Mouse (Mus musculus): ENCODE results near the gene Trpv2. TPM values are rescaled to one million over a fixed set of nuclear protein-coding genes. Genes with fewer than 3 reads are reported as not detected.

Gene Trpv2
- total and polyA plus RNA-seq, 3 experiments, result 39.2 to 58.7 (median 46.2) TPM

GRCm38 (mm10) chr11:62643681-62644363 is 69.5 kb downstream of the Trpv2 start:
- no peak for DNase-seq (ENCODE audit: extremely low read depth)
- no peak overlapping the region for H3K27ac ChIP-seq (ENCODE audit: insufficient read depth, low read depth)
- H3K9me3 ChIP-seq (replicated peaks; ENCODE audit: low read length), result no peaks in the 10 kb centered on the region
- no peak overlapping the region for H3K9ac ChIP-seq (ENCODE audit: insufficient read depth, low read depth)
- dilution Hi-C loops (cut with MboI; ENCODE audit: extremely low pct_ligation_motif_present, extremely low pct_unique_long_range_greater_than_20kb, low sequenced_read_pairs) (no loop called here), in situ Hi-C loops (cut with MboI; ENCODE audit: low pct_ligation_motif_present, low pct_unique_long_range_greater_than_20kb, low sequenced_read_pairs) (no loop called here)
- TF ChIP-seq POLR2AphosphoS2 (IDR thresholded peaks at IDR 0.05; ENCODE audit: low read depth, low read length) (no peak), CTCF (conservative IDR thresholded peaks at IDR 0.05 in 1 of 2, IDR thresholded peaks at IDR 0.05 in 1 of 2; ENCODE audit: low read depth in 2 of 2, low read length in 2 of 2) (no peak), MYC (IDR thresholded peaks at IDR 0.05; ENCODE audit: low read depth, low read length) (no peak), POLR2A (IDR thresholded peaks at IDR 0.05; ENCODE audit: low read depth, low read length) (no peak), MEF2A (IDR thresholded peaks at IDR 0.05; ENCODE audit: borderline replicate concordance, low read depth, low read length) (no peak), ETS1 (conservative IDR thresholded peaks at IDR 0.05; ENCODE audit: low read depth, low read length) (no peak), TCF12 (IDR thresholded peaks at IDR 0.05; ENCODE audit: low read depth, low read length) (no peak)
- peaks cover 34 to 64% of the 10 kb centered on the region in 2 experiments for H3K4me1 ChIP-seq (ENCODE audit: control insufficient read depth in 1 of 2, insufficient read depth in 2 of 2)
- H3K36me3 ChIP-seq (replicated peaks in 1 of 2; ENCODE audit: control insufficient read depth in 1 of 2, insufficient read depth in 1 of 2, low read length in 1 of 2), result peaks cover 0 to 3% of the 10 kb centered on the region in 2 experiments
- H3K4me3 ChIP-seq (replicated peaks in 1 of 3; ENCODE audit: low read depth in 2 of 3, low read length in 2 of 3, poor library complexity in 1 of 3), result no peak overlapping the region
- H3K4me2 ChIP-seq (ENCODE audit: insufficient read depth, low read depth, poor library complexity, severe bottlenecking), result no peak overlapping the region
- no peaks in the 10 kb centered on the region for H3K79me2 ChIP-seq (replicated peaks; ENCODE audit: control insufficient read depth, extremely low read depth, insufficient read depth, poor library complexity, severe bottlenecking)
- no peaks in the 10 kb centered on the region for H3K27me3 ChIP-seq (replicated peaks)

- Histone ChIP-seq H3K27me3 (replicated peaks) (no peaks in the 10 kb centered on the region), H3K27ac (ENCODE audit: insufficient read depth, low read depth) (no peak overlapping the region), H3K9me3 (replicated peaks; ENCODE audit: low read length) (no peaks in the 10 kb centered on the region), H3K9ac (ENCODE audit: insufficient read depth, low read depth) (no peak overlapping the region), H3K36me3 (replicated peaks in 1 of 2; ENCODE audit: control insufficient read depth in 1 of 2, insufficient read depth in 1 of 2, low read length in 1 of 2) (peaks cover 0 to 3% of the 10 kb centered on the region in 2 experiments), H3K79me2 (replicated peaks; ENCODE audit: control insufficient read depth, extremely low read depth, insufficient read depth, poor library complexity, severe bottlenecking) (0 out of 2 replicates have a peak, but pooled peaks cover 3% of the 10 kb centered on the region), H3K4me2 (ENCODE audit: insufficient read depth, low read depth, poor library complexity, severe bottlenecking) (no peak overlapping the region), H3K4me3 (replicated peaks in 1 of 3; ENCODE audit: low read depth in 2 of 3, low read length in 2 of 3, poor library complexity in 1 of 3) (no peak overlapping the region), H3K4me1 (ENCODE audit: control insufficient read depth in 1 of 2, insufficient read depth in 2 of 2) (peaks cover 34 to 64% of the 10 kb centered on the region in 2 experiments)
- no peak for DNase-seq (ENCODE audit: extremely low read depth)
- TF ChIP-seq MAX (IDR thresholded peaks at IDR 0.05; ENCODE audit: low read length) (no peak), RAD21 (IDR thresholded peaks at IDR 0.05; ENCODE audit: low read depth, low read length) (no peak), MAZ (IDR thresholded peaks at IDR 0.05; ENCODE audit: low read depth, low read length) (no peak), KAT2A (IDR thresholded peaks at IDR 0.05; ENCODE audit: insufficient replicate concordance, low read length) (no peak), TCF12 (IDR thresholded peaks at IDR 0.05; ENCODE audit: low read depth, low read length) (no peak), ZNF384 (IDR thresholded peaks at IDR 0.05; ENCODE audit: low read depth, low read length) (no peak), MXI1 (IDR thresholded peaks at IDR 0.05; ENCODE audit: low read depth, low read length) (no peak), ETS1 (conservative IDR thresholded peaks at IDR 0.05; ENCODE audit: low read depth, low read length) (no peak), HCFC1 (IDR thresholded peaks at IDR 0.05; ENCODE audit: low read depth, low read length) (no peak), JUND (conservative IDR thresholded peaks at IDR 0.05; ENCODE audit: low read depth, low read length) (no peak), SIN3A (IDR thresholded peaks at IDR 0.05; ENCODE audit: low read length) (no peak), ZKSCAN1 (IDR thresholded peaks at IDR 0.05; ENCODE audit: borderline replicate concordance, low read depth, low read length) (no peak), POLR2AphosphoS2 (IDR thresholded peaks at IDR 0.05; ENCODE audit: low read depth, low read length) (no peak), MYC (IDR thresholded peaks at IDR 0.05; ENCODE audit: low read depth, low read length) (no peak), JUN (IDR thresholded peaks at IDR 0.05; ENCODE audit: insufficient read depth, low read depth, low read length) (no peak), RCOR1 (conservative IDR thresholded peaks at IDR 0.05; ENCODE audit: low read depth, low read length) (no peak), MEF2A (IDR thresholded peaks at IDR 0.05; ENCODE audit: borderline replicate concordance, low read depth, low read length) (no peak)
- dilution Hi-C loops (cut with MboI; ENCODE audit: extremely low pct_ligation_motif_present, extremely low pct_unique_long_range_greater_than_20kb, low sequenced_read_pairs), result no loop called here
- in situ Hi-C loops (cut with MboI; ENCODE audit: low pct_ligation_motif_present, low pct_unique_long_range_greater_than_20kb, low sequenced_read_pairs), result loop anchor here (5.0 kb wide), 1 partner anchor 32 kb away; no protein-coding TSS in a partner anchor
Measured at GRCm38 (mm10) chr11:62644602-62645336, 70.5 kb downstream of the Trpv2 start.

Data from CH12.LX (cell line).